Mouse (Mus musculus): ENCODE data around the gene Klhl29. TPM values are rescaled to one million over a fixed set of nuclear protein-coding genes. Genes with fewer than 3 reads are reported as not detected.

Gene Klhl29
- total and polyA plus RNA-seq, 3 experiments = not detected

DNA sequence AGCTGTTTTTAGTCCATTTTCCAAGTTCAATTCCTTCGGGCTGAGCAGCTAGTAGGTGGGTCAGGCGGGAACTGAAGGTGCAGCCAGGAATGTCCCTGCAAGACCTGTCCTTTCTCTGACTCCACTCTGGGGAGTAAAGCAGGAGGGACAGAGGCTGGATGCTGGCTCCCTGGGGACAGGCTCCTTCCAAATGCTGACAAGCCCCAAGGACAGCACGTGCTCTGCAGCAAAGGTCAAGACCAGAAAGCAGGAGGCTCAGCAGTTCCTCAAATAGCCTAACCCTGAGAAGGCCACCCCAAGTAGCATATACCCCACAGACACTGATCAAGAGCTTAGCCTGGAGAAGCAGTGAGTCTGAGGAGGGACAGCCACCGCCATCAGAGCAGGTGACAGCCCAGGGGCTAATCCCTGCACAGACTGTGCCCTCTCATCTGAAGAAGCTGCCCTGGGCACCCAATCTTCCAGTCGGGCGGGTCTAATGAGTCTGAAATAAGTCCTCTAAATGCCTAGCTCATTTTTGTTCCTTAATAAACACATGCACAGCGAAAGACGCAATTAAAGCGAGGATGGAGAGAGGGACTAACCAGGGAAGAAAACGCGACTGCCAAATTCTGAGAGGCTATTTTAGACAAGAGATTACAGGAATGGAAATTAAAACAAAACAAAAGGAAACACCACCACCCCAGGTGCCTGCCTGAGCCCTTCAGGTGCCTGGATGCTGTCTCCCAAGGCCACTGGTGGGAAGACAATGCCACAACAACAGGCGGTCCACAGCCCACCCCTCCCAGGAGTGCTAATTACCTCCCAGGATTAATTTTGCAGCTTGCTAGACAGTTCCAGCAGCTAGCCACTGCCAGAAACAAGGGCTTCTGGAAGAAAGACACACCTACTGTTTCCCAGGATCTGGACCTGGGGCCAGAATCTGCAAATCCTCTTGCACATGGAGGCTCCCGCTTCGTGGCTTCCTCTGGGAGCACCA, 148.5 kb downstream of the Klhl29 start:
- no peaks in the 10 kb centered on the region for H3K9me3 ChIP-seq (replicated peaks; ENCODE audit: insufficient read depth, low read length)

DNA sequence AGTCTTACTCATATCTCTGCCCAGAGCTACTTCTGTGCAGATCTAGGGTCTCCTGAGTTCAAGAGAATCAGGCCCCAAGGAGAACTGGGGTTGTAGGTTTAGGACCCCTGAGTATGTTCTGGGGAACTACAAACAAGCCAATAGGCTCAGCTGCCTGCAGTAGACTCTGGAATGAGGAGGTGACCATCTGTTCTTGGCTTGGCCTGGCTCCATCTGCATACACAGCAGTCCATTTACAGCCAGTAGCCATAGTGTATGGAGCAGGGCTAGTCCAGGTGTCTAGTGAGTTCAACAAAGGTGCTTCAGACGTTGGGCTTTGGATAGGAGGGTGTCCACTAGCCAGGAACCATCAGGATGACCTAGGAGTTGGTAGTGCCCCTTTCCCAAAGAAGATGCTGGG, 151.9 kb downstream of the Klhl29 start:
- H3K79me2 ChIP-seq (ENCODE audit: control insufficient read depth, insufficient read depth, low read length, poor library complexity) = no peaks in the 10 kb centered on the region
- no peak overlapping the region for H3K4me3 ChIP-seq (ENCODE audit: control insufficient read depth in 1 of 2, insufficient read depth in 1 of 2, low read depth in 2 of 2, low read length in 2 of 2)
- no peak for DNase-seq (ENCODE audit: low read depth, low spot score)
- no peaks in the 10 kb centered on the region for H3K36me3 ChIP-seq (ENCODE audit: control insufficient read depth in 1 of 2, insufficient read depth in 2 of 2, low read length in 2 of 2)
- no peak overlapping the region for H3K9ac ChIP-seq (ENCODE audit: control insufficient read depth, low read depth, low read length, poor library complexity, severe bottlenecking)
- TF ChIP-seq ZC3H11A (IDR thresholded peaks at IDR 0.05; ENCODE audit: low read depth, low read length) = no peak
- no peak for TF ChIP-seq SIN3A (IDR thresholded peaks at IDR 0.05; ENCODE audit: low read length)
- TF ChIP-seq HCFC1 (IDR thresholded peaks at IDR 0.05; ENCODE audit: low read depth, low read length) = no peak
- no peak for TF ChIP-seq TCF12 (IDR thresholded peaks at IDR 0.05; ENCODE audit: low read depth, low read length)
- no peak for TF ChIP-seq GATA1 (IDR thresholded peaks at IDR 0.05; ENCODE audit: low read depth, low read length)
- no peak for TF ChIP-seq ELF1 (IDR thresholded peaks at IDR 0.05; ENCODE audit: low read depth, low read length)
- no peak for TF ChIP-seq CHD1 (IDR thresholded peaks at IDR 0.05; ENCODE audit: low read depth, low read length)
- no peak for TF ChIP-seq ZMIZ1 (IDR thresholded peaks at IDR 0.05; ENCODE audit: low read depth, low read length)
- TF ChIP-seq EP300 (IDR thresholded peaks at IDR 0.05; ENCODE audit: low read depth in 1 of 2, low read length in 2 of 2) = no peak
- no peak for TF ChIP-seq NELFE (IDR thresholded peaks at IDR 0.05; ENCODE audit: low read depth, low read length)
- TF ChIP-seq NRF1 (IDR thresholded peaks at IDR 0.05; ENCODE audit: insufficient read depth, low read depth, low read length, poor library complexity, severe bottlenecking) = no peak
- TF ChIP-seq CTCF (IDR thresholded peaks at IDR 0.05 in 2 of 3, conservative IDR thresholded peaks at IDR 0.05 in 1 of 3; ENCODE audit: control insufficient read depth in 1 of 3, insufficient read depth in 1 of 3, low read depth in 2 of 3, low read length in 3 of 3, poor library complexity in 1 of 3, severe bottlenecking in 1 of 3) = no peak
- TF ChIP-seq MEF2A (IDR thresholded peaks at IDR 0.05; ENCODE audit: extremely low read depth, insufficient replicate concordance, low read depth, low read length, poor library complexity, severe bottlenecking) = no peak
- TF ChIP-seq BHLHE40 (IDR thresholded peaks at IDR 0.05; ENCODE audit: borderline replicate concordance, low read depth, low read length) = no peak
- no peak for TF ChIP-seq RAD21 (IDR thresholded peaks at IDR 0.05; ENCODE audit: low read depth, low read length)
- H3K27me3 ChIP-seq (ENCODE audit: control insufficient read depth in 1 of 2, insufficient read depth in 2 of 2, low read length in 2 of 2) = no peaks in the 10 kb centered on the region
- no peaks in the 10 kb centered on the region for H3K9me3 ChIP-seq (replicated peaks; ENCODE audit: insufficient read depth, low read length)
- no peaks in the 10 kb centered on the region for H3K4me1 ChIP-seq (ENCODE audit: control insufficient read depth in 1 of 2, insufficient read depth in 2 of 2, low read length in 2 of 2)
- H3K27ac ChIP-seq (ENCODE audit: control insufficient read depth, low read depth, low read length) = no peak overlapping the region

More for the DNA sequence above, 148.5 kb downstream of the Klhl29 start:
- Histone ChIP-seq H3K27me3 (ENCODE audit: control insufficient read depth in 1 of 2, insufficient read depth in 2 of 2, low read length in 2 of 2) (no peaks in the 10 kb centered on the region), H3K27ac (ENCODE audit: control insufficient read depth, low read depth, low read length) (no peak overlapping the region), H3K9ac (ENCODE audit: control insufficient read depth, low read depth, low read length, poor library complexity, severe bottlenecking) (no peak overlapping the region), H3K4me1 (ENCODE audit: control insufficient read depth in 1 of 2, insufficient read depth in 2 of 2, low read length in 2 of 2) (no peaks in the 10 kb centered on the region), H3K36me3 (ENCODE audit: control insufficient read depth in 1 of 2, insufficient read depth in 2 of 2, low read length in 2 of 2) (no peaks in the 10 kb centered on the region), H3K79me2 (ENCODE audit: control insufficient read depth, insufficient read depth, low read length, poor library complexity) (no peaks in the 10 kb centered on the region), H3K4me3 (ENCODE audit: control insufficient read depth in 1 of 2, insufficient read depth in 1 of 2, low read depth in 2 of 2, low read length in 2 of 2) (no peak overlapping the region)
- TF ChIP-seq ZKSCAN1 (IDR thresholded peaks at IDR 0.05; ENCODE audit: low read depth, low read length) (no peak), EP300 (IDR thresholded peaks at IDR 0.05; ENCODE audit: low read depth in 1 of 2, low read length in 2 of 2) (no peak), MYB (IDR thresholded peaks at IDR 0.05; ENCODE audit: low read depth, low read length) (no peak), ELF1 (IDR thresholded peaks at IDR 0.05; ENCODE audit: low read depth, low read length) (no peak), GATA1 (IDR thresholded peaks at IDR 0.05; ENCODE audit: low read depth, low read length) (no peak), SMC3 (IDR thresholded peaks at IDR 0.05; ENCODE audit: low read depth, low read length) (no peak), POLR2A (IDR thresholded peaks at IDR 0.05; ENCODE audit: control insufficient read depth in 1 of 2, insufficient read depth in 1 of 2, low read depth in 1 of 2, low read length in 2 of 2, poor library complexity in 1 of 2) (no peak), CTCF (IDR thresholded peaks at IDR 0.05 in 2 of 3, conservative IDR thresholded peaks at IDR 0.05 in 1 of 3; ENCODE audit: control insufficient read depth in 1 of 3, insufficient read depth in 1 of 3, low read depth in 2 of 3, low read length in 3 of 3, poor library complexity in 1 of 3, severe bottlenecking in 1 of 3) (no peak), USF2 (IDR thresholded peaks at IDR 0.05; ENCODE audit: borderline replicate concordance in 1 of 2, insufficient read depth in 1 of 2, low read depth in 1 of 2, low read length in 2 of 2) (no peak), E2F4 (IDR thresholded peaks at IDR 0.05; ENCODE audit: borderline replicate concordance, low read depth, low read length) (no peak), SIN3A (IDR thresholded peaks at IDR 0.05; ENCODE audit: low read length) (no peak), CHD1 (IDR thresholded peaks at IDR 0.05; ENCODE audit: low read depth, low read length) (no peak), NRF1 (IDR thresholded peaks at IDR 0.05; ENCODE audit: insufficient read depth, low read depth, low read length, poor library complexity, severe bottlenecking) (no peak), TAL1 (IDR thresholded peaks at IDR 0.05; ENCODE audit: low read length) (no peak), USF1 (IDR thresholded peaks at IDR 0.05; ENCODE audit: low read depth, low read length) (no peak), RCOR1 (IDR thresholded peaks at IDR 0.05; ENCODE audit: low read depth, low read length) (no peak), RAD21 (IDR thresholded peaks at IDR 0.05; ENCODE audit: low read depth, low read length) (no peak), ETS1 (IDR thresholded peaks at IDR 0.05; ENCODE audit: low read depth, low read length) (no peak)
- DNase-seq (ENCODE audit: low read depth, low spot score) = no peak
